Mouse (Mus musculus): ENCODE data around the gene Txnrd3. TPM values are rescaled to one million over a fixed set of nuclear protein-coding genes. Genes with fewer than 3 reads are reported as not detected.

Txnrd3 gene
- polyA plus RNA-seq, 1 experiment from 2014 or later = 10.0 TPM

GRCm38 (mm10) chr6:89639025-89639424, 4.8 kb upstream of the Txnrd3 start:
- Histone ChIP-seq H3K27me3 (replicated peaks; ENCODE audit: control insufficient read depth, insufficient read depth, low read length) (0 out of 2 replicates have a peak, but pooled peaks cover 3% of the 10 kb centered on the region), H3K4me2 (no peak overlapping the region), H3K4me3 (ENCODE audit: low read depth, low read length) (no peak overlapping the region), H3K36me3 (ENCODE audit: control insufficient read depth, insufficient read depth, low read length) (no peaks in the 10 kb centered on the region), H3K9me3 (ENCODE audit: control insufficient read depth, low read length) (no peaks in the 10 kb centered on the region), H3K9ac (ENCODE audit: low read depth, low read length) (no peak overlapping the region), H3K27ac (ENCODE audit: low read depth, low read length) (no peak overlapping the region), H3K4me1 (replicated peaks; ENCODE audit: control insufficient read depth, insufficient read depth, low read length) (peaks cover 3% of the 10 kb centered on the region; the same call in 1 of the 2 replicates)
- ATAC-seq (replicated peaks; ENCODE audit: low FRiP score) (no peak), DNase-seq (ENCODE audit: low spot score) (no peak)
- 43% methylated on average over 2 of the region's 2 CpGs for WGBS

GRCm38 (mm10) chr6:89644271-89645075, 685 bp downstream of the Txnrd3 start:
- peak; percentile 93 for ATAC-seq (replicated peaks; ENCODE audit: low FRiP score)

GRCm38 (mm10) chr6:89649897-89650296, 6.1 kb downstream of the Txnrd3 start:
- Histone ChIP-seq H3K4me3 (ENCODE audit: low read depth, low read length) (no peak overlapping the region), H3K9me3 (ENCODE audit: control insufficient read depth, low read length) (no peaks in the 10 kb centered on the region), H3K36me3 (ENCODE audit: control insufficient read depth, insufficient read depth, low read length) (no peaks in the 10 kb centered on the region), H3K27me3 (replicated peaks; ENCODE audit: control insufficient read depth, insufficient read depth, low read length) (no peaks in the 10 kb centered on the region), H3K4me2 (no peak overlapping the region), H3K4me1 (replicated peaks; ENCODE audit: control insufficient read depth, insufficient read depth, low read length) (no peaks in the 10 kb centered on the region), H3K9ac (ENCODE audit: low read depth, low read length) (no peak overlapping the region), H3K27ac (ENCODE audit: low read depth, low read length) (no peak overlapping the region)
- DNase-seq (ENCODE audit: low spot score) (no peak), ATAC-seq (replicated peaks; ENCODE audit: low FRiP score) (no peak)
- 75% methylated on average over 8 of the region's 8 CpGs for WGBS

More at GRCm38 (mm10) chr6:89644271-89645075, 685 bp downstream of the Txnrd3 start:
- no peaks in the 10 kb centered on the region for H3K9me3 ChIP-seq (ENCODE audit: control insufficient read depth, low read length)
- peak overlapping the region; percentile 70 for H3K9ac ChIP-seq (ENCODE audit: low read depth, low read length)
- H3K27me3 ChIP-seq (replicated peaks; ENCODE audit: control insufficient read depth, insufficient read depth, low read length) = no peaks in the 10 kb centered on the region
- peak overlapping the region; percentile 70 for H3K4me3 ChIP-seq (ENCODE audit: low read depth, low read length)
- H3K4me1 ChIP-seq (replicated peaks; ENCODE audit: control insufficient read depth, insufficient read depth, low read length) = peaks cover 3% of the 10 kb centered on the region; the same call in 1 of the 2 replicates
- H3K36me3 ChIP-seq (ENCODE audit: control insufficient read depth, insufficient read depth, low read length) = no peaks in the 10 kb centered on the region
- H3K4me2 ChIP-seq = peak overlapping the region; percentile 92
- DNase-seq (ENCODE audit: low spot score) = peak; percentile 95
- H3K27ac ChIP-seq (ENCODE audit: low read depth, low read length) = peak overlapping the region; percentile 85
- WGBS = under 1% methylated on average over 41 of the region's 41 CpGs

GRCm38 (mm10) chr6:89651770-89652169, 8.0 kb downstream of the Txnrd3 start:
- Histone ChIP-seq H3K27ac (ENCODE audit: low read depth, low read length) (no peak overlapping the region), H3K36me3 (ENCODE audit: control insufficient read depth, insufficient read depth, low read length) (no peaks in the 10 kb centered on the region), H3K4me3 (ENCODE audit: low read depth, low read length) (no peak overlapping the region), H3K9ac (ENCODE audit: low read depth, low read length) (no peak overlapping the region), H3K4me2 (no peak overlapping the region), H3K27me3 (replicated peaks; ENCODE audit: control insufficient read depth, insufficient read depth, low read length) (no peaks in the 10 kb centered on the region), H3K4me1 (replicated peaks; ENCODE audit: control insufficient read depth, insufficient read depth, low read length) (no peaks in the 10 kb centered on the region), H3K9me3 (ENCODE audit: control insufficient read depth, low read length) (no peaks in the 10 kb centered on the region)
- no peak for ATAC-seq (replicated peaks; ENCODE audit: low FRiP score)
- DNase-seq (ENCODE audit: low spot score) = no peak

GRCm38 (mm10) chr6:89655011-89655410, 11.2 kb downstream of the Txnrd3 start:
- Histone ChIP-seq H3K4me3 (ENCODE audit: low read depth, low read length) (no peak overlapping the region), H3K4me1 (replicated peaks; ENCODE audit: control insufficient read depth, insufficient read depth, low read length) (no peaks in the 10 kb centered on the region), H3K4me2 (no peak overlapping the region), H3K27me3 (replicated peaks; ENCODE audit: control insufficient read depth, insufficient read depth, low read length) (no peaks in the 10 kb centered on the region), H3K9ac (ENCODE audit: low read depth, low read length) (no peak overlapping the region), H3K9me3 (ENCODE audit: control insufficient read depth, low read length) (no peaks in the 10 kb centered on the region), H3K27ac (ENCODE audit: low read depth, low read length) (no peak overlapping the region), H3K36me3 (ENCODE audit: control insufficient read depth, insufficient read depth, low read length) (no peaks in the 10 kb centered on the region)
- DNase-seq (ENCODE audit: low spot score) (no peak), ATAC-seq (replicated peaks; ENCODE audit: low FRiP score) (no peak)
- 88% methylated on average over 3 of the region's 3 CpGs for WGBS

- no peak for DNase-seq (ENCODE audit: low spot score)
- H3K9ac ChIP-seq (ENCODE audit: low read depth, low read length) = no peak overlapping the region
- ATAC-seq (replicated peaks; ENCODE audit: low FRiP score) = no peak
- H3K9me3 ChIP-seq (ENCODE audit: control insufficient read depth, low read length) = no peaks in the 10 kb centered on the region
- no peaks in the 10 kb centered on the region for H3K4me1 ChIP-seq (replicated peaks; ENCODE audit: control insufficient read depth, insufficient read depth, low read length)
- H3K36me3 ChIP-seq (ENCODE audit: control insufficient read depth, insufficient read depth, low read length) = no peaks in the 10 kb centered on the region
- H3K27ac ChIP-seq (ENCODE audit: low read depth, low read length) = no peak overlapping the region
- WGBS = 75% methylated on average over 3 of the region's 3 CpGs
- H3K27me3 ChIP-seq (replicated peaks; ENCODE audit: control insufficient read depth, insufficient read depth, low read length) = no peaks in the 10 kb centered on the region
- no peak overlapping the region for H3K4me2 ChIP-seq
- no peak overlapping the region for H3K4me3 ChIP-seq (ENCODE audit: low read depth, low read length)
These were observed 14.6 kb downstream of the Txnrd3 start for GRCm38 (mm10) chr6:89658342-89658741.

- Histone ChIP-seq H3K4me2 (no peak overlapping the region), H3K27me3 (replicated peaks; ENCODE audit: control insufficient read depth, insufficient read depth, low read length) (no peaks in the 10 kb centered on the region), H3K4me1 (replicated peaks; ENCODE audit: control insufficient read depth, insufficient read depth, low read length) (no peaks in the 10 kb centered on the region), H3K9ac (ENCODE audit: low read depth, low read length) (no peak overlapping the region), H3K36me3 (ENCODE audit: control insufficient read depth, insufficient read depth, low read length) (no peaks in the 10 kb centered on the region), H3K27ac (ENCODE audit: low read depth, low read length) (no peak overlapping the region), H3K9me3 (ENCODE audit: control insufficient read depth, low read length) (no peaks in the 10 kb centered on the region), H3K4me3 (ENCODE audit: low read depth, low read length) (no peak overlapping the region)
- no peak for ATAC-seq (replicated peaks; ENCODE audit: low FRiP score)
- WGBS = 85% methylated on average over 6 of the region's 6 CpGs
- no peak for DNase-seq (ENCODE audit: low spot score)
These were observed 15.1 kb downstream of the Txnrd3 start for GRCm38 (mm10) chr6:89658931-89659330.

- Histone ChIP-seq H3K9ac (ENCODE audit: low read depth, low read length) (no peak overlapping the region), H3K4me3 (ENCODE audit: low read depth, low read length) (no peak overlapping the region), H3K27me3 (replicated peaks; ENCODE audit: control insufficient read depth, insufficient read depth, low read length) (no peaks in the 10 kb centered on the region), H3K27ac (ENCODE audit: low read depth, low read length) (no peak overlapping the region), H3K36me3 (ENCODE audit: control insufficient read depth, insufficient read depth, low read length) (no peaks in the 10 kb centered on the region), H3K9me3 (ENCODE audit: control insufficient read depth, low read length) (no peaks in the 10 kb centered on the region), H3K4me1 (replicated peaks; ENCODE audit: control insufficient read depth, insufficient read depth, low read length) (no peaks in the 10 kb centered on the region), H3K4me2 (no peak overlapping the region)
- DNase-seq (ENCODE audit: low spot score) (no peak), ATAC-seq (replicated peaks; ENCODE audit: low FRiP score) (no peak)
- 29% methylated on average over 7 of the region's 7 CpGs for WGBS
These were observed 16.1 kb downstream of the Txnrd3 start for GRCm38 (mm10) chr6:89659692-89660423.

Data from liver, embryonic 11.5 days (tissue).